ENCODE assay signal across 25 mouse cellular contexts in the genomic region with DNA sequence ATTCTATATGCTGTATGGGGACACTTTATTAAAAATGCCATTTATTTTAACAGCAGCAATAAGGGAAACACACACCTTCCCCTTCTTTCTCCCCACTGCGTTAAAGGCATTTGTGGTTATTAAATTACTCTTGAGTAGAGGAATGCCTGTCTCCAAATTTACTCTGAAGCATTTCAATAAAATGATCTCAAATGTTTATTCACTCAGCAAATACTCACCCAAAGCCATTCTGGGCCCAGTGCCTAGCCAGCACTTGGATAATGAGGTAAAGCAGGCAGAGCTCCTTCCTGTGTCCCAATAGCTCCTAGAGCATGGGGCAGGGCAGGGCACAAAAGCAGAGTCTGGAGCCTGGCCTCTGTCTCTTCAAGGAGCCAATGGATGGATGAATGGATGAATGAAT. TPM values are rescaled to one million over a fixed set of nuclear protein-coding genes. Genes with fewer than 3 reads are reported as not detected.
DNase-seq lines count a peak whose midpoint lies in the region; ATAC-seq and TF ChIP-seq lines count a peak whose summit lies in the region.
"Had no signal": no experiment of that assay in that cellular context is flagged by ENCODE, and none has a peak within 500 bp of the region (broad histone marks: within the 10 kb centered on the region; RNA-seq: fewer than 3 reads in every experiment).

No protein-coding gene starts in this region.

- peaks cover 11% of the 10 kb centered on the region for H3K4me1 ChIP-seq in midbrain, embryonic 15.5 days
- peaks cover 3% of the 10 kb centered on the region; the same call in 1 of the 2 replicates for H3K4me1 ChIP-seq in midbrain, embryonic 16.5 days (ENCODE audit: control insufficient read depth, insufficient read depth, low read length)
- peaks cover 26% of the 10 kb centered on the region for H3K4me1 ChIP-seq in limb, embryonic 14.5 days (ENCODE audit: control insufficient read depth, insufficient read depth, low read length)
- peaks cover 3% of the 10 kb centered on the region for H3K4me1 ChIP-seq in lung, embryonic 16.5 days (replicated peaks; ENCODE audit: control insufficient read depth, insufficient read depth, low read length)
- H3K4me1 ChIP-seq in forebrain, embryonic 13.5 days = peaks cover 16% of the 10 kb centered on the region
- H3K4me1 ChIP-seq: kidney, embryonic 15.5 days; stomach, embryonic 15.5 days had no signal

- DNase-seq in limb, embryonic 14.5 days (ENCODE audit: low spot score) = peak; percentile 57
- DNase-seq in lung, postnatal 4 days = peak; percentile 56 to 76
- DNase-seq in adrenal gland, postnatal 4 days (ENCODE audit: low spot score in 2 of 2) = no peak
- DNase-seq: adrenal gland, postnatal 14 days; cerebellum, adult 11 months; cerebellum, postnatal 10 days; heart, postnatal 4 days; liver, postnatal 0 days; right cerebral cortex, adult 18-20 months; right cerebral cortex, postnatal 4 days had no signal

- WGBS in midbrain, embryonic 15.5 days = 66% methylated on average over 1 of the region's 1 CpGs
- 78% methylated on average over 1 of the region's 1 CpGs for WGBS in midbrain, embryonic 16.5 days
- 24% methylated on average over 1 of the region's 1 CpGs for WGBS in limb, embryonic 14.5 days
- 44% methylated on average over 1 of the region's 1 CpGs for WGBS in lung, embryonic 16.5 days
- WGBS in forebrain, embryonic 13.5 days = 71% methylated on average over 1 of the region's 1 CpGs

- no peak for TF ChIP-seq POLR2A in limb, embryonic 14.5 days (IDR thresholded peaks at IDR 0.05; ENCODE audit: borderline replicate concordance, extremely low read depth, insufficient read depth, insufficient read length)

- H3K27me3 ChIP-seq in midbrain, embryonic 15.5 days (replicated peaks) = no peaks in the 10 kb centered on the region
- no peaks in the 10 kb centered on the region for H3K27me3 ChIP-seq in midbrain, embryonic 16.5 days (ENCODE audit: control insufficient read depth, insufficient read depth, low read depth, low read length)
- no peaks in the 10 kb centered on the region for H3K27me3 ChIP-seq in limb, embryonic 14.5 days (ENCODE audit: control insufficient read depth, insufficient read depth, low read length)
- no peaks in the 10 kb centered on the region for H3K27me3 ChIP-seq in lung, embryonic 16.5 days (ENCODE audit: control insufficient read depth, insufficient read depth, low read depth, low read length)
- H3K27me3 ChIP-seq in forebrain, embryonic 13.5 days = peaks cover 15% of the 10 kb centered on the region; the same call in 1 of the 2 replicates
- H3K27me3 ChIP-seq: kidney, embryonic 15.5 days; neural tube, embryonic 15.5 days; stomach, embryonic 15.5 days had no signal

- 0 out of 2 replicates have a peak overlapping the region, but pooled peaks have one; percentile 20 for H3K27ac ChIP-seq in midbrain, embryonic 15.5 days
- H3K27ac ChIP-seq in midbrain, embryonic 16.5 days (ENCODE audit: low read length) = no peak overlapping the region; the same call in 1 of the 2 replicates
- H3K27ac ChIP-seq in limb, embryonic 14.5 days (replicated peaks; ENCODE audit: low read depth, low read length) = no peak overlapping the region
- no peak overlapping the region for H3K27ac ChIP-seq in lung, embryonic 16.5 days (ENCODE audit: low read length)
- H3K27ac ChIP-seq in forebrain, embryonic 13.5 days = no peak overlapping the region
- H3K27ac ChIP-seq: forebrain, embryonic 12.5 days; heart, embryonic 10.5 days; kidney, embryonic 15.5 days; left cerebral cortex, adult 2 months; stomach, embryonic 15.5 days had no signal

- H3K36me3 ChIP-seq in midbrain, embryonic 15.5 days (replicated peaks) = no peaks in the 10 kb centered on the region
- H3K36me3 ChIP-seq in midbrain, embryonic 16.5 days (ENCODE audit: control insufficient read depth, insufficient read depth, low read length) = no peaks in the 10 kb centered on the region
- H3K36me3 ChIP-seq in limb, embryonic 14.5 days (ENCODE audit: control insufficient read depth, insufficient read depth, low read length) = no peaks in the 10 kb centered on the region
- no peaks in the 10 kb centered on the region for H3K36me3 ChIP-seq in lung, embryonic 16.5 days (ENCODE audit: control insufficient read depth, insufficient read depth, low read length)
- no peaks in the 10 kb centered on the region for H3K36me3 ChIP-seq in forebrain, embryonic 13.5 days (ENCODE audit: poor library complexity, severe bottlenecking)
- H3K36me3 ChIP-seq: forebrain, embryonic 12.5 days; heart, embryonic 10.5 days; kidney, embryonic 15.5 days; neural tube, embryonic 15.5 days; stomach, embryonic 15.5 days had no signal

- no peak overlapping the region for H3K4me3 ChIP-seq in midbrain, embryonic 15.5 days
- H3K4me3 ChIP-seq in midbrain, embryonic 16.5 days (ENCODE audit: low read depth, low read length) = no peak overlapping the region
- no peak overlapping the region for H3K4me3 ChIP-seq in limb, embryonic 14.5 days (replicated peaks; ENCODE audit: low read length)
- no peak overlapping the region for H3K4me3 ChIP-seq in lung, embryonic 16.5 days (ENCODE audit: low read length)
- H3K4me3 ChIP-seq in forebrain, embryonic 13.5 days = no peak overlapping the region
- H3K4me3 ChIP-seq: forebrain, embryonic 12.5 days; heart, embryonic 10.5 days; kidney, embryonic 15.5 days; left cerebral cortex, adult 2 months; neural tube, embryonic 15.5 days; stomach, embryonic 15.5 days had no signal

- no peak overlapping the region for H3K4me2 ChIP-seq in midbrain, embryonic 15.5 days
- H3K4me2 ChIP-seq in midbrain, embryonic 16.5 days (ENCODE audit: low read length) = no peak overlapping the region
- no peak overlapping the region for H3K4me2 ChIP-seq in limb, embryonic 14.5 days (replicated peaks; ENCODE audit: low read depth, low read length, severe bottlenecking)
- no peak overlapping the region for H3K4me2 ChIP-seq in lung, embryonic 16.5 days (ENCODE audit: low read depth, low read length)
- H3K4me2 ChIP-seq in forebrain, embryonic 13.5 days = no peak overlapping the region
- H3K4me2 ChIP-seq: forebrain, embryonic 12.5 days; kidney, embryonic 15.5 days; liver, embryonic 11.5 days; neural tube, embryonic 15.5 days; stomach, embryonic 15.5 days had no signal

- H3K9ac ChIP-seq in midbrain, embryonic 15.5 days = no peak overlapping the region
- no peak overlapping the region for H3K9ac ChIP-seq in midbrain, embryonic 16.5 days (ENCODE audit: low read depth, low read length)
- H3K9ac ChIP-seq in limb, embryonic 14.5 days (ENCODE audit: low read depth, low read length, severe bottlenecking) = no peak overlapping the region
- no peak overlapping the region for H3K9ac ChIP-seq in lung, embryonic 16.5 days (ENCODE audit: low read length)
- H3K9ac ChIP-seq in forebrain, embryonic 13.5 days = no peak overlapping the region
- H3K9ac ChIP-seq: forebrain, embryonic 12.5 days; kidney, embryonic 15.5 days; liver, postnatal 0 days; neural tube, embryonic 15.5 days; stomach, embryonic 15.5 days had no signal

- no peaks in the 10 kb centered on the region for H3K9me3 ChIP-seq in midbrain, embryonic 15.5 days
- no peaks in the 10 kb centered on the region for H3K9me3 ChIP-seq in midbrain, embryonic 16.5 days (replicated peaks; ENCODE audit: control insufficient read depth, low read length, poor library complexity, severe bottlenecking)
- H3K9me3 ChIP-seq in limb, embryonic 14.5 days (ENCODE audit: control insufficient read depth, low read length) = no peaks in the 10 kb centered on the region
- no peaks in the 10 kb centered on the region for H3K9me3 ChIP-seq in lung, embryonic 16.5 days (ENCODE audit: control insufficient read depth, low read length)
- H3K9me3 ChIP-seq in forebrain, embryonic 13.5 days (replicated peaks) = no peaks in the 10 kb centered on the region
- H3K9me3 ChIP-seq: forebrain, embryonic 12.5 days; heart, embryonic 10.5 days; kidney, embryonic 15.5 days; neural tube, embryonic 15.5 days; stomach, embryonic 15.5 days had no signal

- ATAC-seq in midbrain, embryonic 15.5 days (replicated peaks) = no peak
- no peak for ATAC-seq in midbrain, embryonic 16.5 days
- peak; percentile 38; the same call in 1 of the 2 replicates for ATAC-seq in limb, embryonic 14.5 days (ENCODE audit: low FRiP score, low read depth)
- ATAC-seq in lung, embryonic 16.5 days (ENCODE audit: low read depth) = peak; percentile 82
- no peak for ATAC-seq in forebrain, embryonic 13.5 days
- ATAC-seq: intestine, postnatal 0 days; liver, postnatal 0 days had no signal

RNA-seq across cellular contexts. Expression of a gene that starts 58.2 kb away (rescaled TPM):
- polyA plus RNA-seq in midbrain, embryonic 15.5 days (2015; fragmentation: Nextera tagmentation; extraction: Ambion mirVana) = 77.5 and 78.7 TPM in 2 replicates
- 58.2 and 68.5 TPM in 2 replicates for polyA plus RNA-seq in midbrain, embryonic 16.5 days (2015; fragmentation: Nextera tagmentation; extraction: Ambion mirVana)
- polyA plus RNA-seq in limb, embryonic 14.5 days (2012; rRNA removed) = 37.7 and 38.2 TPM in 2 replicates
- polyA plus RNA-seq in limb, embryonic 14.5 days (2014; fragmentation: Nextera tagmentation; extraction: Ambion mirVana) = 58.3 and 70.4 TPM in 2 replicates
- polyA plus RNA-seq in lung, embryonic 16.5 days (2015; fragmentation: Nextera tagmentation; extraction: Ambion mirVana) = 19.6 and 20.9 TPM in 2 replicates
- 49.0 and 55.2 TPM in 2 replicates for polyA plus RNA-seq in forebrain, embryonic 13.5 days (2015; fragmentation: Nextera tagmentation; extraction: Ambion mirVana)
- 10 to 100 TPM; 18.8 to 22.2 TPM for total RNA-seq in adrenal gland, postnatal 4 days (2021)
- total RNA-seq: megakaryocyte-erythroid progenitor cell, adult 5-6 weeks; MEL had no signal
- polyA plus RNA-seq: C2C12 had no signal

Comparison
In these comparisons a context has a peak if more than half of its experiments do, and no peak if none do; other contexts are left out.
1. ATAC-seq: peak in limb, embryonic 14.5 days (single experiment) and lung, embryonic 16.5 days (single experiment); none in midbrain, embryonic 15.5 days (single experiment), midbrain, embryonic 16.5 days (single experiment) and forebrain, embryonic 13.5 days (single experiment).
2. DNase-seq: peak in limb, embryonic 14.5 days (single experiment) and lung, postnatal 4 days (2 of 2); none in adrenal gland, postnatal 4 days (0 of 2).